Mouse (Mus musculus): ENCODE measurements around the gene Med16. TPM values are rescaled to one million over a fixed set of nuclear protein-coding genes. Genes with fewer than 3 reads are reported as not detected.

The Med16 gene
- 42.0 and 46.3 TPM in 2 replicates for polyA plus RNA-seq (2014; fragmentation: Nextera tagmentation; extraction: Ambion mirVana)

- peaks cover 51% of the 10 kb centered on the region for H3K36me3 ChIP-seq (ENCODE audit: control insufficient read depth, insufficient read depth, low read length)
- peak within 1 kb of the TSS; percentile 98 for H3K27ac ChIP-seq (ENCODE audit: low read depth)
- ATAC-seq (replicated peaks; ENCODE audit: low FRiP score, low TSS enrichment, low read depth) (peak; percentile 94), DNase-seq (ENCODE audit: low spot score) (peak; percentile 98)
- H3K9ac ChIP-seq (ENCODE audit: low read length) = peak within 1 kb of the TSS; percentile 95
- no peaks in the 10 kb centered on the region for H3K27me3 ChIP-seq (replicated peaks; ENCODE audit: control insufficient read depth, insufficient read depth, low read length)
- WGBS = under 1% methylated on average over 52 of the region's 52 CpGs
- H3K4me2 ChIP-seq (ENCODE audit: low read length) = peak within 1 kb of the TSS; percentile 46
- peak within 1 kb of the TSS; percentile 79 for H3K4me3 ChIP-seq (ENCODE audit: low read depth, low read length)
- H3K4me1 ChIP-seq (replicated peaks; ENCODE audit: control insufficient read depth, insufficient read depth, low read length) = 0 out of 2 replicates have a peak, but pooled peaks cover 4% of the 10 kb centered on the region
- no peaks in the 10 kb centered on the region; the same call in 1 of the 2 replicates for H3K9me3 ChIP-seq (ENCODE audit: control insufficient read depth, low read length)
Observed at GRCm38 (mm10) chr10:79908167-79909091, at the start of gene Med16. Gene Med16 (minus strand): TSS chr10:79908923.

DNA sequence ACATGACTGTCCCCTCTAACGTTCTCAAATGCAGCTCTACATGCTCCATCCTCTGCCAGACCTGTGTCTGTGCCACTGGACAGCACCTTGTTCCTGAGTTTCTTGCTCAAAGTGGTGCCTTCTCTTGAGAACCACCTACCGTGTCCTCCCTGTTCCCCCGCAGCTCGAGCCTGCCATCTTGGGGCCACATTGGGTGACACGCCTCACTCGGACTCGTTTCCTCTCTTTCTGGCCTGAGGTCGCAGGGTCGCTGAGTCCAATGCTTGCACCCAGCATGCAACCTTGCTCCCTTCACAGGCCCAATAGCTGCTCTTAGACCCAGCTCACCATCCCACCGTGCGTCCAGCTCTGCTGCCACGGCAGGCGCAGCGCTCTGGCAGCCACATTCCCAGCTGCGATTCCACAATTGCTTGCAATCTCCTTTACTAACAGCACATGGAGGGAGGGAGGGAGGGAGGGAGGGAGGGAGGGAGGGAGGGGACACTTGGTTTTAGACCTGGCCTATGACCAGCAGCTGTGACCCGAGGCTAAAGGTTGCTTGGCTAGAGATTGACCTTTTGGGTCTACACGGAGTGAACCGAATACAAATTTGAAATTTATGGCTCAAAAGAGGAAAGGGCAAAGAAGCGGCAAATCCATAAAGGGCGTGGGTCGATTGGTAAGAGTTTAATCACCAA is 49.6 kb upstream of the Med16 start:
- Histone ChIP-seq H3K9me3 (ENCODE audit: control insufficient read depth, low read length) (no peaks in the 10 kb centered on the region), H3K27me3 (replicated peaks; ENCODE audit: control insufficient read depth, insufficient read depth, low read length) (no peaks in the 10 kb centered on the region), H3K9ac (ENCODE audit: low read length) (no peak overlapping the region), H3K4me2 (ENCODE audit: low read length) (0 out of 2 replicates have a peak overlapping the region, but pooled peaks have one; percentile 25), H3K4me3 (ENCODE audit: low read depth, low read length) (no peak overlapping the region), H3K27ac (ENCODE audit: low read depth) (no peak overlapping the region), H3K4me1 (replicated peaks; ENCODE audit: control insufficient read depth, insufficient read depth, low read length) (peaks cover 6% of the 10 kb centered on the region), H3K36me3 (ENCODE audit: control insufficient read depth, insufficient read depth, low read length) (peaks cover 16% of the 10 kb centered on the region)
- 8% methylated on average over 21 of the region's 21 CpGs for WGBS
- peak; percentile 85 for DNase-seq (ENCODE audit: low spot score)
- ATAC-seq (replicated peaks; ENCODE audit: low FRiP score, low TSS enrichment, low read depth) = no peak

- DNase-seq (ENCODE audit: low spot score) (no peak), ATAC-seq (replicated peaks; ENCODE audit: low FRiP score, low TSS enrichment, low read depth) (no peak)
- WGBS = 18% methylated on average over 4 of the region's 4 CpGs
- no peak overlapping the region for H3K9ac ChIP-seq (ENCODE audit: low read length)
- no peak overlapping the region for H3K27ac ChIP-seq (ENCODE audit: low read depth)
- peaks cover 20% of the 10 kb centered on the region for H3K36me3 ChIP-seq (ENCODE audit: control insufficient read depth, insufficient read depth, low read length)
- H3K9me3 ChIP-seq (ENCODE audit: control insufficient read depth, low read length) = no peaks in the 10 kb centered on the region
- H3K4me3 ChIP-seq (ENCODE audit: low read depth, low read length) = no peak overlapping the region
- H3K4me2 ChIP-seq (ENCODE audit: low read length) = no peak overlapping the region
- no peaks in the 10 kb centered on the region for H3K27me3 ChIP-seq (replicated peaks; ENCODE audit: control insufficient read depth, insufficient read depth, low read length)
- H3K4me1 ChIP-seq (replicated peaks; ENCODE audit: control insufficient read depth, insufficient read depth, low read length) = peaks cover 6% of the 10 kb centered on the region
Observed at GRCm38 (mm10) chr10:79956643-79957154, 48.0 kb upstream of the Med16 start.

DNA sequence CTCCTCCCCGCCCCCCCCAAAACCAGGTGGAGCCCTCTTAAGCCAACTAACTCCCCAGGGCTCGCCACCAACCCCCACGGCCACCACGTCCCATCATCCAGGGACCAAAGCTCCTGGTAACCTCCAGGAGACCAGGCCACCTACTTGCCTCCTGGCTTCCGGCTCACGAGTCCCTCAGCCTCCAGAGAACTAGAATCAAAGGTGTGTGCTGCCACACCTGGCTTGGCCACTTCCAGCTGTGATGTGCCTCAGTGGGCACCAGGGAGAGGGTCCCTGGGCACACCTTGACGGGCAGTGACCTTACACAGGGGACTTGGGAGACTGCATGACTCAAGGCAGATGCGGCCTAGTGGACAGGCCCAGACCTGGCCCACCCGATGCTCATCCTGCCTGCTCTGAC is 47.0 kb upstream of the Med16 start:
- Histone ChIP-seq H3K4me1 (replicated peaks; ENCODE audit: control insufficient read depth, insufficient read depth, low read length) (no peaks in the 10 kb centered on the region), H3K36me3 (ENCODE audit: control insufficient read depth, insufficient read depth, low read length) (peaks cover 30% of the 10 kb centered on the region), H3K4me3 (ENCODE audit: low read depth, low read length) (no peak overlapping the region), H3K9ac (ENCODE audit: low read length) (no peak overlapping the region), H3K9me3 (ENCODE audit: control insufficient read depth, low read length) (no peaks in the 10 kb centered on the region), H3K27me3 (replicated peaks; ENCODE audit: control insufficient read depth, insufficient read depth, low read length) (no peaks in the 10 kb centered on the region), H3K27ac (ENCODE audit: low read depth) (no peak overlapping the region), H3K4me2 (ENCODE audit: low read length) (no peak overlapping the region)
- DNase-seq (ENCODE audit: low spot score) = no peak
- no peak for ATAC-seq (replicated peaks; ENCODE audit: low FRiP score, low TSS enrichment, low read depth)
- 65% methylated on average over 9 of the region's 9 CpGs for WGBS

DNA sequence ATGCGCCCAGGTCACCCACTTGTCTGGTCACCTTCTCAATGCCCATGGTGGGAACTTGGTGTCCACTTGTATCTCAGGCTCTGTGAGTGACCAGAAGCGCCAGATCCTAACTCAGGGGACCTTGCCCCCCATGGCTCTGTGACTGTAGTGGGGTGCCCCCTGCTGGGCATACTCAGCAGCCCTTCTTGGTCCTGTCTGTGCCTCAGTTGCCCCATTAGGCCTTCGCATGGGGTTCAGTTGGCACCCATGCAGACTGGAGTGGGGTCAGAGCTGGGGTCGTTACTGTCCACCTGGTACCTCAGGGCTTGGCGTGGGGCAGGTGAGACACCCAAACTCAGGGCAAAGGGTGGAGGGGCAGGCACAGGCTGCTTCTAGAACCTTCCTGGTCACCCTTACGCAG is 45.2 kb upstream of the Med16 start:
- H3K9ac ChIP-seq (ENCODE audit: low read length) = no peak overlapping the region
- H3K4me1 ChIP-seq (replicated peaks; ENCODE audit: control insufficient read depth, insufficient read depth, low read length) = no peaks in the 10 kb centered on the region
- 87% methylated on average over 6 of the region's 6 CpGs for WGBS
- H3K9me3 ChIP-seq (ENCODE audit: control insufficient read depth, low read length) = no peaks in the 10 kb centered on the region
- H3K27me3 ChIP-seq (replicated peaks; ENCODE audit: control insufficient read depth, insufficient read depth, low read length) = no peaks in the 10 kb centered on the region
- H3K27ac ChIP-seq (ENCODE audit: low read depth) = no peak overlapping the region
- no peak overlapping the region for H3K4me2 ChIP-seq (ENCODE audit: low read length)
- H3K36me3 ChIP-seq (ENCODE audit: control insufficient read depth, insufficient read depth, low read length) = peaks cover 48% of the 10 kb centered on the region
- H3K4me3 ChIP-seq (ENCODE audit: low read depth, low read length) = no peak overlapping the region
- DNase-seq (ENCODE audit: low spot score) (no peak), ATAC-seq (replicated peaks; ENCODE audit: low FRiP score, low TSS enrichment, low read depth) (no peak)

DNA sequence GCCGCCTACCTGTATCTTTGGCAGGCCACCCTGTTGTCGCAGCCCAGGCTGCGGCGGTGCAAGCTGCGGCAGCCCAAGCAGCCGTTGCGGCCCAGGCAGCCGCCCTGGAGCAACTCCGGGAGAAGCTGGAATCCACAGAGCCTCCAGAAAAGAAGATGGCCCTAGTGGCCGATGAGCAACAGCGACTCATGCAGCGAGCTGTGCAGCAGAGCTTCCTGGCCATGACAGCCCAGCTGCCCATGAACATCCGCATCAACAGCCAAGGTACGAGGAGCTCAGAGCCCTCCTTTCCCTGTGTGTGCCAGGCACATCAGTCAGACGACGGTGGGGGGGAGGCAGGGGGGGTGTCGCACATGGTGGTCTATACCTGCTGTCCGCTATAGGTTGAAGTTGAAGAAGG is 41.9 kb upstream of the Med16 start:
- Histone ChIP-seq H3K36me3 (ENCODE audit: control insufficient read depth, insufficient read depth, low read length) (peaks cover 53% of the 10 kb centered on the region), H3K4me3 (ENCODE audit: low read depth, low read length) (no peak overlapping the region), H3K27me3 (replicated peaks; ENCODE audit: control insufficient read depth, insufficient read depth, low read length) (no peaks in the 10 kb centered on the region), H3K4me2 (ENCODE audit: low read length) (no peak overlapping the region), H3K27ac (ENCODE audit: low read depth) (no peak overlapping the region), H3K9ac (ENCODE audit: low read length) (no peak overlapping the region), H3K9me3 (ENCODE audit: control insufficient read depth, low read length) (no peaks in the 10 kb centered on the region), H3K4me1 (replicated peaks; ENCODE audit: control insufficient read depth, insufficient read depth, low read length) (peaks cover 20% of the 10 kb centered on the region)
- 82% methylated on average over 18 of the region's 18 CpGs for WGBS
- ATAC-seq (replicated peaks; ENCODE audit: low FRiP score, low TSS enrichment, low read depth) = no peak
- no peak for DNase-seq (ENCODE audit: low spot score)

DNA sequence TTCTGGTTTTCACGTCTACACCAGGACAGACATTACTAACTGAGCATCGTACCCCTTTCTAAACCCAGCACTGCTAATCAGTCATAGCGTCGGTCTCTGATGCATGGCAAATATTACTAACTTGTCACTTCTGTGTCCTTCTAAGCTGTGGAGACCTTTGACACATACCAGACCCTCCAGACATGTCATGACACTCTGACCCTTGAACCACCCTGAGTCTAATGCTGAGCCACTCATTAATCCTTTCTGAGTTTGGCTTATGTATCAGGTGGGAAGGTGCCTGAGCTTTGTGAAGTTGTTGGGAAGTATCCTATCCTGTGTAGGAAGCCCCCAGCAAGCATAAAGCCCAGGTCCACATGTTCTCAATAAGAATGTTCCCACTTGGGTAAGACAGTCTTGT is 41.1 kb upstream of the Med16 start:
- Histone ChIP-seq H3K9me3 (ENCODE audit: control insufficient read depth, low read length) (no peaks in the 10 kb centered on the region), H3K4me1 (replicated peaks; ENCODE audit: control insufficient read depth, insufficient read depth, low read length) (peaks cover 27% of the 10 kb centered on the region), H3K4me3 (ENCODE audit: low read depth, low read length) (no peak overlapping the region), H3K9ac (ENCODE audit: low read length) (no peak overlapping the region), H3K27me3 (replicated peaks; ENCODE audit: control insufficient read depth, insufficient read depth, low read length) (no peaks in the 10 kb centered on the region), H3K36me3 (ENCODE audit: control insufficient read depth, insufficient read depth, low read length) (peaks cover 53% of the 10 kb centered on the region), H3K27ac (ENCODE audit: low read depth) (no peak overlapping the region), H3K4me2 (ENCODE audit: low read length) (no peak overlapping the region)
- ATAC-seq (replicated peaks; ENCODE audit: low FRiP score, low TSS enrichment, low read depth) (no peak), DNase-seq (ENCODE audit: low spot score) (no peak)
- 52% methylated on average over 4 of the region's 4 CpGs for WGBS

- WGBS = 60% methylated on average over 6 of the region's 6 CpGs
- H3K9ac ChIP-seq (ENCODE audit: low read length) = no peak overlapping the region
Observed at GRCm38 (mm10) chr10:79947502-79947901, 38.8 kb upstream of the Med16 start.

More at GRCm38 (mm10) chr10:79947502-79947901, 38.8 kb upstream of the Med16 start:
- no peaks in the 10 kb centered on the region for H3K9me3 ChIP-seq (ENCODE audit: control insufficient read depth, low read length)
- no peak for ATAC-seq (replicated peaks; ENCODE audit: low FRiP score, low TSS enrichment, low read depth)
- H3K27ac ChIP-seq (ENCODE audit: low read depth) = no peak overlapping the region
- no peak overlapping the region for H3K4me2 ChIP-seq (ENCODE audit: low read length)
- DNase-seq (ENCODE audit: low spot score) = no peak
- H3K4me3 ChIP-seq (ENCODE audit: low read depth, low read length) = no peak overlapping the region
- H3K36me3 ChIP-seq (ENCODE audit: control insufficient read depth, insufficient read depth, low read length) = peaks cover 41% of the 10 kb centered on the region
- H3K27me3 ChIP-seq (replicated peaks; ENCODE audit: control insufficient read depth, insufficient read depth, low read length) = no peaks in the 10 kb centered on the region
- peaks cover 35% of the 10 kb centered on the region for H3K4me1 ChIP-seq (replicated peaks; ENCODE audit: control insufficient read depth, insufficient read depth, low read length)

Data from intestine, embryonic 14.5 days (tissue).